Mouse (Mus musculus): ENCODE measurements around the gene Usp48.

- TF ChIP-seq POLR2A (IDR thresholded peaks at IDR 0.05; ENCODE audit: control insufficient read depth, extremely low read depth, insufficient read depth, low read length, poor library complexity) (no peak), CTCF (IDR thresholded peaks at IDR 0.05; ENCODE audit: borderline replicate concordance, control insufficient read depth, extremely low read depth, insufficient read depth, low read length, poor library complexity) (no peak)
These were observed 84.4 kb downstream of the Usp48 start for GRCm38 (mm10) chr4:137677906-137678305.
